Mouse (Mus musculus): ENCODE measurements at regions not wholly inside any gene's neighbourhood (a gene's known extent, or its start where the extent isn't known, plus 50 kb on each side); places are given as distances from the start of the nearest gene placed in this dataset.
"Not testable (repeated sequence)": the region's sequence is repeated elsewhere in the genome, so short reads cannot be mapped to it uniquely, and the experiment has no call there.

DNA sequence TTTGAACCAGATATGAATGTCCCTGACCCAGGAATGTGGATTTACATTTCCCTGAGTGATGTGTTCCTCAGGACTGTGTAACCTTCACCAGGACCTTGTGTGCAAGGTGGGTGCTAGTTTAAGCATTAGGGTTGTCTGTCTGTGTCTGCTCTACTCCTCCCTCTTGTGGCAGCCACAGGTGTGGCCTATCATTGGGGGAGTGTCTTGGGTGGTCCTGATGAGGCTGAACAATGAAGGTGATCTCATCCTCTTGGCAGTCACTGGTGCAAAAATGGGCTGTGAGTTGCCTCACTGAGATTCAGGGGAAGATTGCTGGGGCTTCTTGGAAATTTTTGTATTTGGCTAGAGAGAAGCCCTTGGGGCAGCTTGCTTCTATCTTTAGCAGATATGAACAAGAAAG, 179.4 kb upstream of the Ube2e1 start:
- no peak for DNase-seq (ENCODE audit: low read depth, low spot score)

DNA sequence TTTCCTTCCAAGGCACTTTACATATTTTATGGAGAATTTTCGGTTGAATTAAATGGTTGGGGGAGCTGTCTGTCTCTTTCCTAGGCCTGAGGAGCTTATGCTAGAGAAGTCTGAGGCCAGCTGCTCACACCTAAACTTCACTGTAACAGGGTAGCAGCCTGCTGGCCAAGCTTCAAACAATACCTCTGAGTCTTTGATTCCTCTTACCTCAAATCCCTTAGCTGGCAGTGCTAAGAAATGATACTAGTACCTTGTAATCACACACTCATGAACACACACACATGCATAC, 176.6 kb upstream of the Ube2e1 start:
- DNase-seq (ENCODE audit: low read depth, low spot score) = no peak

DNA sequence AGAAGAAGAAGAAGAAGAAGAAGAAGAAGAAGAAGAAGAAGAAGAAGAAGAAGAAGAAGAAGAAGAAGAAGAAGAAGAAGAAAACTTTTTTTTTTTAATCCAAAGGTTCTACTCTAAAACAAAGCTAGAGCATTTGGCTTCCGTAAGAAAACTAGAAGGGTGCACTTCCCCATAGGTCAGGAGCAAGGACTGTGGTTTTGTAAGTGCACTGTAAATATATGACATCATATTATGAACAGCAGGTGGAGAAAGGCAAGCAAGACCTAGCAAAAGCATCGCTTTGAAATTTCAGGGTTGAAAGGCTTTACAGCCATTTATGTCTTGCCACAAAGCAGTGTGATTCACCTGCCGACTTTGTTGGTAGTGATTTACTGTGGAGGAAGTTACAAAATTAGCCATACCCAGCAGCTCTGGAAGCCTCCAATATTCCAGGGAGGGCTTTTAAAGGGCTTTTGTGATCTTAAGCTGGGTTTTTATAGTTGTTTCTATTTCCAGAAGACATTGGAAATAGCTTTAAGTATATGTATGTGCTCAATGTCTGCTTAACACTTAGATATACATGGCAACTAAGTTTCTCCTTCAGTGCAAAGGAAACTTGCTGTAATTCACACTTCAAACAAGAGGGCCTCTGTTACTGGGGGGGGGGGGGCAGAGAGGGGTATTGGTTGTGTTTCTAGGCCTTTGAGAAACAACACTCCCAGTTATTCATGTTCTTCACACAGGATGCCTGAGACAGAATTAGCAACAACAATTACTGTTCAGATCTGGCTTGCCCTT, 176.1 kb upstream of the Ube2e1 start:
- DNase-seq (ENCODE audit: low read depth, low spot score) = no peak

- DNase-seq (ENCODE audit: low read depth, low spot score) = no peak
Measured at GRCm38 (mm10) chr14:18506168-18506567, 174.5 kb upstream of the Ube2e1 start.

- DNase-seq (ENCODE audit: low read depth, low spot score) = peak; percentile 65
Measured at GRCm38 (mm10) chr14:18500249-18500832, 168.7 kb upstream of the Ube2e1 start.

DNA sequence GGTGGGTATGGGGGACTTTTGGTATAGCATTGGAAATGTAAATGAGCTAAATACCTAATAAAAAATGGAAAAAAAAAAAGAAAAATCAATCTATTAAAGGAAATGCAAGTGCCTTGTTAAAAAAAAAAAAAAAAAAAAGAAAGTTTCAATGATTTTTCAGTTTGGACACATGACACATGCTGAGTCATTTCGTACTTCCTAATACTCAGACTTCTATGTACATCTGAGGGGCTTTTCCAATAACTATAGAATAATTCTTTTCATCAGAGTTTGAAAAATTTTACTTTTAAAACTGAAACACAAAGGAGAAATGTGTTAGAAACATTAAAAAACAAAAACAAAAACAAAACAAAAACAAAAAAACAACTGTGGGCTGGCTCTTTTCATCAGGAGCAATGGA, 162.4 kb upstream of the Ube2e1 start:
- no peak for DNase-seq (ENCODE audit: low read depth, low spot score)

DNA sequence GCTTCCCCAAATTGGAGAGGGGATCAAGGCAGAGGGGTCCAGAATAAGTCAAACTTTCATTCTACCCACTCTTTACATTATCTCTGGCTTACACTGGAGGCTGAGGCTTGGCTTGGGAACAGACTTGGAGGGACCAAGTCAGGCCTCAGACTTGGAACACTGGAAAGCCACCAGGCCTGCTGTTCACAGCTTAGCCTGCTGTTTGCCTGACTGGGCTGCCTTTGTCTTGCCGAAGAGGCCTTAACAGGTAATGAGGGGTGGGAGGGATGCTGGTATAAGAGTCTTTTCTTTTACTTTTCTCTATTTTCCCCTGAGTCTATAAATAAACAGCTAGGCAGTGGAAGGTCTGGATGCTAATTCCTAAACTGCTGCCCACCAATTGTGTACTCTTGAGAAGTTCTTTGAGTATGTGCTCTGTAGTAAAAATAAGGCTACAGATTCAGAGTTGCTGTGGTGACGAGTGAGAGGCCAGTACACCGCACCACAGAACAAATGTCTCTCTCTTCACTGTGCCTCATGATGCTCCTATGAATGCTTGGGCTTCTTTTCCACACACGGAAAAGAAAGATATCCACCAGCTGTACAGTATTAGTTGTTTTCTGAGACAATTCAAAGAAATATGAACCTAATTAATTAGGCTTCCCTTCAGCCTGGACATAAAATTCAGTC, 154.6 kb upstream of the Ube2e1 start:
- no peak for DNase-seq (ENCODE audit: low read depth, low spot score)

- no peak for DNase-seq (ENCODE audit: low read depth, low spot score)
Measured at GRCm38 (mm10) chr14:18485526-18485925, 153.9 kb upstream of the Ube2e1 start.

GRCm38 (mm10) chr14:18476795-18477320, 145.2 kb upstream of the Ube2e1 start:
- DNase-seq (ENCODE audit: low read depth, low spot score) = no peak

DNA sequence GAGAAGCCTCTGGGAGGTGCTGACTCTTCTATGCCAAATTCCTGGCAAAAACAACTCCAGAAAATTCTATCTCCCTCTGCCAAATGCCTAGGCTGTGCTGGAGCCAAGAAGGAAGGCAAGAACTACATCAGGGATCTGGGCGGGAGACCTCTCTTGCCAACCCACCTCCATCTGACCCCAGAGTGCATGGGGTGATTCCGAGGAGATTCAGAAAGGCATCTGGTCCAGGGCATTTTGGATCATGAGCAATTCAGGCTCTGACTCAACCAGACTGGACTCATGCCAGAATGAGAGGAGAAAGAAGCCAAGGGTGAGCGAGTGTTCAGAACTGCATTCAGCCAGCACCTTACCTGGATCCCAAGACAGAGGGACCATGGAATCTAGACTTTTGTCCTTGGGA, 137.0 kb upstream of the Ube2e1 start:
- no peak for DNase-seq (ENCODE audit: low read depth, low spot score)

DNA sequence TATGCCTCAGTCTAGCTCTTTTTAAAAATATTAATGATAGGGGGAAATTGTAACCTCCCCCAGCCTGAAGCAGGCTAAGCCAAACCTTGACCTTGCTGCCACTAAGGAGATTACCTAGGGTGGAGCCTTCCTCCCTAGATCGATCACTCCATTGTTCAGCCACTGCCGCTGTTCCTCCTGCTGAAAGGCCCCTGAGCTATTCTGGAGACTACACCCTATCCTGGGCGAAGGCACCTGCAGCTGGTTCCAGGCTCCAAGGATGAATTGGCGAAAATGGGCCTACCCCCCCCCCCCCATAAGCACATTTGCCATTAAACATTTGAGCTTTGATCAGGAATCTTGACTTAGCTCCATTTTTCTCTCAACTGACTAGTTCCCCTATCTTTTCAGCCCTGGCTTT, 135.2 kb upstream of the Ube2e1 start:
- DNase-seq (ENCODE audit: low read depth, low spot score) = not testable (repeated sequence)

GRCm38 (mm10) chr14:18464199-18464598, 132.5 kb upstream of the Ube2e1 start:
- DNase-seq (ENCODE audit: low read depth, low spot score) = not testable (repeated sequence)

GRCm38 (mm10) chr14:18463230-18463873, 131.7 kb upstream of the Ube2e1 start:
- no peak for DNase-seq (ENCODE audit: low read depth, low spot score)

DNA sequence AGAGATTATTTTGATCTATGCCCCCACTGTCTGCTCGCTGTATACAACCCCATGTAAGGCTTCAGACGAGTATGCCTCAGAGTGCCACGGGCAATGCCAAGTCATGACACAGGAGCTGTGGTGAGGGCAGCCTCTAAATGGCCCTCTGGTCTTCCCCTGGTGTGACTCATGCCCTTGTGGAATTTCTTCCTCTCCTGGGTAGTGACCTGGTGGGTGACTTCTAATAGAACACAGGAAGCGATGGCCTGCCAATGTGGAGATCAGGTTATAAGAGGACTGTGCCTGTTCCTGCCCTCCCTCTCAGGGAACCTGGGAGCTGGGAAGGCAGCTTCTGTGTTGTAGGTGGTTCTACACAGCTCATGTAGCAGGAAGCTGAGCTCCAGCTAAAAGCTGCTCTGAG, 130.7 kb upstream of the Ube2e1 start:
- no peak for DNase-seq (ENCODE audit: low read depth, low spot score)

- no peak for DNase-seq (ENCODE audit: low read depth, low spot score)
Measured at GRCm38 (mm10) chr14:18448666-18449065, 117.0 kb upstream of the Ube2e1 start.

GRCm38 (mm10) chr14:18444492-18444891, 112.8 kb upstream of the Ube2e1 start:
- no peak for DNase-seq (ENCODE audit: low read depth, low spot score)

GRCm38 (mm10) chr14:18428968-18429367, 97.3 kb upstream of the Ube2e1 start:
- not testable (repeated sequence) for DNase-seq (ENCODE audit: low read depth, low spot score)

DNA sequence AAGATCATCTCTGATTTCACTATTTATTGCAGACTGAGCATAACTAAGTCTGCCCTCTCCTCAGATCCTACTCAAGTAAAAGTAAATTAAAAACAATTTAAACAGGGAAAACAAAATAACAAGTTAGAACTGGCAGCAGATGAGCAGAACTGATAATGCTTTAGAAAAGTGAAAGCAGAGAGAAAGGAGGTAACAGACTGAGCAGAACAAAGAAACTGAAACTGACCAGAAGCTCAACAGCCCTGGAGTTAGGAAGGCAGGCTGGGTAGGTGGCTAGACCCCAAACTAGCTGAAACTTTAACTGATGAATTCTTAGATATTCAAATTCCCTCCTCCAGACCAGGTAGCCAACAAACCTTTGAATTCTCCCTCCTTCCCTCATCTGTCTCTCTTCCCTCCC, 94.2 kb upstream of the Ube2e1 start:
- no peak for DNase-seq (ENCODE audit: low read depth, low spot score)

GRCm38 (mm10) chr14:18416839-18417238, 85.2 kb upstream of the Ube2e1 start:
- DNase-seq (ENCODE audit: low read depth, low spot score) = no peak

GRCm38 (mm10) chr14:18416319-18416718, 84.7 kb upstream of the Ube2e1 start:
- DNase-seq (ENCODE audit: low read depth, low spot score) = peak; percentile 33

DNA sequence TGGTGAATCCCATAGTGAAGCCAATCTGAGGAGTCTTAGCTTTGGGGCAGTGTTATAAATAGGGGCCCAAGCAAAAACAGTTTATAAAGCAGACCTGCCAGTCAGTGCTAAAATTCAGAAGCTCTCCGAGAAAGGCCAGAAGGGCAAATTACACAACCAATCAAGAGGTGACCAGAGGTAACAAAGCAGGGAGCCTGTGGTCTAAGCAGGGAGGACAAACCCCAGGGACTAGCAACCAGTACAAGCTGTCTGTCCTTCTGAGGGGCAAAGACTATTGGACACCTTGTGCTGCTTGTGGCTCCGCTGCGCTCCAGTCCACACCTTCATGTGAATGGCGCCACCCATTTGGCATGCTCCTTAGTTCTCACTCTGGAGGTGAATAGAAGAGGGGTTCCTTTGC, 67.3 kb upstream of the Ube2e1 start:
- DNase-seq (ENCODE audit: low read depth, low spot score) = no peak

- DNase-seq (ENCODE audit: low read depth, low spot score) = no peak
Measured at GRCm38 (mm10) chr14:18396206-18396764, 64.6 kb upstream of the Ube2e1 start.
